Mouse (Mus musculus) stomach, embryonic 14.5 days (tissue): ENCODE data around the gene Cerkl. TPM values are rescaled to one million over a fixed set of nuclear protein-coding genes. Genes with fewer than 3 reads are reported as not detected.
A peak's percentile ranks its signal among the peaks of the same experiment; 100 is the strongest.

Source experiments
- ATAC-seq: fragments of 200-750 bp; cut with Nextera tagmentation; 2 replicates; pipeline ENCODE4 v1.8.0; 2017; ENCODE audit warnings: low read depth, moderate TSS enrichment; ENCODE audit not compliant: insufficient number of reproducible peaks, insufficient read depth, low FRiP score
- H3K27ac ChIP-seq: fragments of 300-500 bp; sonication (generic); 2 replicates; pipeline ENCODE4 v1.5.1; 2014; ENCODE audit warnings: mild to moderate bottlenecking, low read length, moderate library complexity, mixed read lengths
- H3K27me3 ChIP-seq: fragments of 300-500 bp; sonication (generic); 2 replicates; pipeline ENCODE4 v1.6.1; 2014; ENCODE audit warnings: low read length, control low read depth, mixed read lengths; ENCODE audit not compliant: control insufficient read depth, insufficient read depth
- H3K36me3 ChIP-seq: fragments of 300-500 bp; sonication (generic); 2 replicates; pipeline ENCODE4 v1.6.1; 2014; ENCODE audit warnings: mild to moderate bottlenecking, control low read depth, low read length, moderate library complexity, mixed read lengths; ENCODE audit not compliant: control insufficient read depth, insufficient read depth
- H3K4me1 ChIP-seq: fragments of 300-500 bp; sonication (generic); 2 replicates; pipeline ENCODE4 v1.6.1; 2014; ENCODE audit warnings: low read length, control low read depth, mixed read lengths; ENCODE audit not compliant: control insufficient read depth, insufficient read depth
- H3K4me2 ChIP-seq: fragments of 300-500 bp; sonication (generic); replicated peaks from 2 replicates; pipeline ENCODE4 v1.6.1; 2014; ENCODE audit warnings: low read depth, low read length, control low read depth
- H3K4me3 ChIP-seq: fragments of 300-500 bp; sonication (generic); 2 replicates; pipeline ENCODE4 v1.5.1; 2014; ENCODE audit warnings: low read depth, low read length, control low read depth
- H3K9ac ChIP-seq: fragments of 300-500 bp; sonication (generic); replicated peaks from 2 replicates; pipeline ENCODE4 v1.6.1; 2014; ENCODE audit warnings: low read depth, mild to moderate bottlenecking, control low read depth, low read length, moderate library complexity, mixed read lengths
- H3K9me3 ChIP-seq: fragments of 300-500 bp; sonication (generic); 2 replicates; pipeline ENCODE4 v1.6.1; 2016; ENCODE audit warnings: low read depth, low read length, control low read depth; ENCODE audit not compliant: control insufficient read depth
- WGBS: fragments of 180-500 bp; shearing (Covaris S2); extraction: QIAGEN DNeasy Blood & Tissue Kit; methylation state at CpG from one replicate; pipeline ENCODE4 v1.1.7; 2014; 5-methylcytosine and 5-hydroxymethylcytosine counted together
- polyA plus RNA-seq: library from polyadenylated mRNA; unstranded; fragments of >200 nt; fragmentation: Nextera tagmentation; extraction: Ambion mirVana; gene quantifications from 2 replicates; pipeline ENCODE4 v1.2.1, GENCODE M21; 2014

The Cerkl gene
- polyA plus RNA-seq, 1 experiment from 2014 or later: 1.4 TPM

- no peak overlapping the region for H3K4me3 ChIP-seq
- H3K4me2 ChIP-seq: no peak overlapping the region
- no peaks in the 10 kb centered on the region for H3K36me3 ChIP-seq
- no peaks in the 10 kb centered on the region for H3K9me3 ChIP-seq
- 72% methylated on average over 18 of the region's 18 CpGs for WGBS
- 0 out of 2 replicates have a peak, but pooled peaks have one; percentile 37 for ATAC-seq
- no peaks in the 10 kb centered on the region for H3K4me1 ChIP-seq
- no peaks in the 10 kb centered on the region for H3K27me3 ChIP-seq
- H3K9ac ChIP-seq: no peak overlapping the region
- no peak overlapping the region for H3K27ac ChIP-seq
Observed at GRCm38 (mm10) chr2:79367451-79368450, 88.8 kb downstream of the Cerkl start.

GRCm38 (mm10) chr2:79363920-79364319, 92.7 kb downstream of the Cerkl start:
- no peaks in the 10 kb centered on the region for H3K27me3 ChIP-seq
- H3K4me3 ChIP-seq: no peak overlapping the region
- 73% methylated on average over 6 of the region's 6 CpGs for WGBS
- H3K4me1 ChIP-seq: no peaks in the 10 kb centered on the region
- no peak for ATAC-seq
- no peak overlapping the region for H3K27ac ChIP-seq
- H3K9me3 ChIP-seq: no peaks in the 10 kb centered on the region
- no peak overlapping the region for H3K9ac ChIP-seq
- H3K36me3 ChIP-seq: no peaks in the 10 kb centered on the region
- no peak overlapping the region for H3K4me2 ChIP-seq

- Histone ChIP-seq H3K27me3 (no peaks in the 10 kb centered on the region), H3K36me3 (no peaks in the 10 kb centered on the region), H3K9ac (no peak overlapping the region), H3K4me3 (no peak overlapping the region), H3K27ac (no peak overlapping the region), H3K9me3 (no peaks in the 10 kb centered on the region), H3K4me1 (no peaks in the 10 kb centered on the region), H3K4me2 (no peak overlapping the region)
- no peak for ATAC-seq
- 68% methylated on average over 6 of the region's 6 CpGs for WGBS
Observed at GRCm38 (mm10) chr2:79362029-79362428, 94.6 kb downstream of the Cerkl start.

GRCm38 (mm10) chr2:79357835-79358234, 98.8 kb downstream of the Cerkl start:
- Histone ChIP-seq H3K4me3 (no peak overlapping the region), H3K27me3 (no peaks in the 10 kb centered on the region), H3K4me1 (no peaks in the 10 kb centered on the region), H3K9ac (no peak overlapping the region), H3K36me3 (no peaks in the 10 kb centered on the region), H3K4me2 (no peak overlapping the region), H3K9me3 (no peaks in the 10 kb centered on the region), H3K27ac (no peak overlapping the region)
- no peak for ATAC-seq
- 81% methylated on average over 3 of the region's 3 CpGs for WGBS

DNA sequence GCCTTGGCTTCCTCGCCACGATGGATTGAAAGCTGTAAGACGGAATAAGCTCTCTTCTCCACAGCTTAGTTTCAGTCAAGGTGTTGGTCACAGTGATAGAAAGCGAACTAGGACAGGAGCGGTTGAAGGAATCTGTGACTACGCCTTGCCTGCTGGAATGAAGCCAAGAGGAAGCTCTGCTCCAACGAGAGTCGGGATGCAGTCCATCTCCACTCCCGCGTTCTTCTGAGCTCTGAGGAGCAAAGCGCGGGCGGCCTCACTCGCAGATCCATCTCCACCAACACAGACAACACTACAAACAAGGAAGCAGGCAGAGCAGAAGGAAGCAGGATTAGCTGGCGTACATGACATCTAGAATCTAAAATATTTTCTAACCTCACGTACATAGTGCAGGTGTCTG, 101.8 kb downstream of the Cerkl start:
- ATAC-seq: no peak
- no peak overlapping the region for H3K27ac ChIP-seq
- no peaks in the 10 kb centered on the region for H3K9me3 ChIP-seq
- H3K4me1 ChIP-seq: no peaks in the 10 kb centered on the region
- H3K4me2 ChIP-seq: no peak overlapping the region
- H3K9ac ChIP-seq: no peak overlapping the region
- WGBS: 86% methylated on average over 16 of the region's 16 CpGs
- H3K36me3 ChIP-seq: no peaks in the 10 kb centered on the region
- no peak overlapping the region for H3K4me3 ChIP-seq
- no peaks in the 10 kb centered on the region for H3K27me3 ChIP-seq

GRCm38 (mm10) chr2:79352100-79352802, 104.3 kb downstream of the Cerkl start:
- no peak for ATAC-seq
- Histone ChIP-seq H3K36me3 (no peaks in the 10 kb centered on the region), H3K9ac (no peak overlapping the region), H3K9me3 (no peaks in the 10 kb centered on the region), H3K4me3 (no peak overlapping the region), H3K27me3 (no peaks in the 10 kb centered on the region), H3K4me1 (no peaks in the 10 kb centered on the region), H3K27ac (no peak overlapping the region), H3K4me2 (no peak overlapping the region)
- WGBS: 79% methylated on average over 4 of the region's 4 CpGs

DNA sequence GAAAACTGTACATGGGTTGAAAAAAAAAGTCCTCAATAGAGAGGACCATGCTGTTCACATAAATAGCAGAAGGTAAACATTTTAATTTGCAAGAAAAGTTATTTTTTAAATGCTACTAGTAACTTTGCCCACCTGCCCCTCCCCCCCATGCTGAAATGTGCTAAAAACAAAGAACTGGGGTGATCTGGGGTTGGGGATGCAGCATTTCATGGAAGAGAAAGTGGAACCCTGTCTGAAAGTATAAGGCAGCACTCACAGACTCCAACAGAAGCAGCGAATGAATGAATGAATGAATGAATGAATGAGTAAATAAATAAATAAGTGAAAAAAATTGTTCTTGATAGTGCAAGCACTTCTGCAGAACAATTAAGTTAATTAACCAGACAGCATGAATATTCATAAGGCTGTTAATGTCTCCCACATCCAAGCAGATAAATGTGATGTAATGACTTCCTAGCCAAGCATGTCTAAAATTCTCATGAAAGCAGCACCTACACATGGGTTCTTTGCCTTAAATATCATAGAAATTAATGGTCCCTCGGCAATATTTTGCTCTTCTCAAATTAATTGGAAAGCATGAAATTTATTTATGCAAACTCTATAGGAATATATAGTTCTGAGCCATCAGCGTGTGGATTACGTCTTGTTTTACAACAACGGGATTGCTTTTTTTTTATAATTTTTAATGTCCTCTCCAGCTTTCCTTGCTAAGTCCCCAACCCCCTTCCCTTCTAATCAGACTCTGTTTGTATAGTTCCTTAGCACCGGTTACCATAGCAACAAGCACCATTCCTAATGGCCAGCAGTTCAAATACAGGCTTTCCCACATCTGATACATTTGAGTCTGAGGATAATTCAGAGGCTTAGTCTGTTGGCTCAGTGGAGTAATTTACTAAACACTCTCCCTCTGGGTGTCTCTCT, 105.1 kb downstream of the Cerkl start:
- no peak for ATAC-seq
- H3K27me3 ChIP-seq: no peaks in the 10 kb centered on the region
- no peaks in the 10 kb centered on the region for H3K36me3 ChIP-seq
- WGBS: 78% methylated on average over 6 of the region's 6 CpGs
- H3K4me3 ChIP-seq: no peak overlapping the region
- no peak overlapping the region for H3K27ac ChIP-seq
- no peak overlapping the region for H3K9ac ChIP-seq
- no peaks in the 10 kb centered on the region for H3K4me1 ChIP-seq
- H3K9me3 ChIP-seq: no peaks in the 10 kb centered on the region
- H3K4me2 ChIP-seq: no peak overlapping the region

- H3K9me3 ChIP-seq: no peaks in the 10 kb centered on the region
- no peak overlapping the region for H3K9ac ChIP-seq
- no peak overlapping the region for H3K4me3 ChIP-seq
- H3K27me3 ChIP-seq: no peaks in the 10 kb centered on the region
- H3K4me2 ChIP-seq: no peak overlapping the region
- WGBS: 75% methylated on average over 8 of the region's 8 CpGs
- no peaks in the 10 kb centered on the region for H3K4me1 ChIP-seq
- H3K27ac ChIP-seq: no peak overlapping the region
- no peaks in the 10 kb centered on the region for H3K36me3 ChIP-seq
- ATAC-seq: no peak
Observed at GRCm38 (mm10) chr2:79343115-79343514, 113.5 kb downstream of the Cerkl start.
